Mouse (Mus musculus) hindbrain, embryonic 11.5 days (tissue): ENCODE measurements around the gene Rpgrip1l. TPM values are rescaled to one million over a fixed set of nuclear protein-coding genes. Genes with fewer than 3 reads are reported as not detected.

Experiments used
- ATAC-seq: fragments of 200-750 bp; cut with Nextera tagmentation; 2 replicates; pipeline ENCODE4 v1.8.0; 2017; ENCODE audit warnings: mild to moderate bottlenecking, moderate TSS enrichment, moderate library complexity; ENCODE audit not compliant: low FRiP score
- DNase-seq: peaks from one replicate; pipeline ENCODE4 v3.0.0-alpha.2; 2015; ENCODE audit warnings: low spot score
- H3K27ac ChIP-seq: fragments of 300-500 bp; sonication (generic); 2 replicates; pipeline ENCODE4 v1.5.1; 2014; ENCODE audit warnings: mild to moderate bottlenecking, low read depth, low read length
- H3K27me3 ChIP-seq: fragments of 300-500 bp; sonication (generic); 2 replicates; pipeline ENCODE4 v1.6.1; 2014; ENCODE audit warnings: mild to moderate bottlenecking, low read length, moderate library complexity, mixed read lengths; ENCODE audit not compliant: control insufficient read depth, insufficient read depth
- H3K36me3 ChIP-seq: fragments of 300-500 bp; sonication (generic); 2 replicates; pipeline ENCODE4 v1.6.1; 2014; ENCODE audit warnings: mild to moderate bottlenecking, low read length, moderate library complexity, mixed read lengths; ENCODE audit not compliant: control insufficient read depth, insufficient read depth
- H3K4me1 ChIP-seq: fragments of 300-500 bp; sonication (generic); replicated peaks from 2 replicates; pipeline ENCODE4 v1.6.1; 2014; ENCODE audit warnings: low read length, mixed read lengths; ENCODE audit not compliant: control insufficient read depth, insufficient read depth
- H3K4me2 ChIP-seq: fragments of 300-500 bp; sonication (generic); replicated peaks from 2 replicates; pipeline ENCODE4 v1.6.1; 2014; ENCODE audit warnings: mild to moderate bottlenecking, low read depth, low read length
- H3K4me3 ChIP-seq: fragments of 300-500 bp; sonication (generic); 2 replicates; pipeline ENCODE4 v1.5.1; 2014; ENCODE audit warnings: low read depth, low read length
- H3K9ac ChIP-seq: fragments of 300-500 bp; sonication (generic); 2 replicates; pipeline ENCODE4 v1.6.1; 2014; ENCODE audit warnings: low read depth, low read length
- H3K9me3 ChIP-seq: fragments of 300-500 bp; sonication (generic); 2 replicates; pipeline ENCODE4 v1.6.1; 2016; ENCODE audit warnings: low read length; ENCODE audit not compliant: control insufficient read depth
- WGBS: fragments of 180-500 bp; shearing (Covaris S2); extraction: QIAGEN DNeasy Blood & Tissue Kit; methylation state at CpG from one replicate; pipeline ENCODE4 v1.1.7; 2014; 5-methylcytosine and 5-hydroxymethylcytosine counted together
- polyA plus RNA-seq: library from polyadenylated mRNA; unstranded; fragments of >200 nt; fragmentation: Nextera tagmentation; extraction: Ambion mirVana; gene quantifications from 2 replicates; pipeline ENCODE4 v1.2.1, GENCODE M21; 2014

Gene Rpgrip1l
- polyA plus RNA-seq, result 11.8 and 19.4 TPM in 2 replicates

DNA sequence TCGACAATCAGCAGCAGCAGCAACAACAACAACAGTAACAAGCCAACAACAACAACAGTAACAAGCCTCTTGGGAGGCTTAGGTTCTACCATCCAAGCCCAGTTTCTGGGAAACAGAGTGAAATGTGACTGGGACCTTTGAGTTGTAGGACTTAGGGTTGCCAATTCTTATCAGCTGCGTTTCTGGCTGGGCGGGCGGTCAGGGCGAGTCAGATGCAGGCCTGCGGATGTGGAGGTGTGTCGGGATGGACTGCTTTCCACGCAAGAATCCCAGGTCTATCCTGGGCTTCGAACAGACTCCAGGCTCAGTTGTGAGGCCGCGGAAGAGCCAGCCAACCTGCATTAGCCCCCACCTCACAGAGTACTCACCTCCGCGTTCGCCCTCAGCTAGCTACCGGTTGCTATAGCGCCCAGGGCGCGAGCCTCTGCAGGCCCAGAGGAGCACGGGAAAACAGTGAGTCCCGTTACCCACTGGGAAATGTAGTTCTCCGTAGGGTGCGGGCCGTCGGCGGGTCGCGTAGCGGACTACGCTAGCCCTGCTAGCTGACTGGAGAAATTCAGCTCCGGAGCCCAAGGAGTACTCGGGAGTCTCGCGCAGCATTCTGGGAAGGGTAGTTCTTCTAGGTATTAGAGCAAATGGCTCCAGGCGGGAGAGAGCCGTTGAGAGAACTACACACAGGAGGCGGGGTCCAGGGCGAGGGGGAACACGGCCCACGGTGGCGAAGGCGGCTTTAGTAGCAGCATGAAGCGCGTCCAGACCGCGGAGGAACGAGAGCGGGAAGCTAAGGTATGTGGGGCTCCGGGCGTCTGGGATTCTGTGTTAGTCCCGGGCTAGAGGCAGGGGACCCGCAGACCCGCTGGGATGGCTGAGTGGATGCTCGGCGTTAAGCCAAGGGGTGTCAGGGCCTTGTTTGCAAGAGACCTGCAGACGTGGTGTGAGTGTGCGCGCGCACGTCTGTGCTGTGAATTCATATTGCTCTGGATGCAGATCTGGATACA lies at the start of gene Rpgrip1l, which contains the start of gene Fto:
Gene Rpgrip1l (minus strand): TSS at position 428 of the 998 bp plus-strand sequence.
Gene Fto (plus strand): TSS at position 691 of the 998 bp plus-strand sequence.
- peak; percentile 99 for ATAC-seq
- WGBS, result 1% methylated on average over 59 of the region's 59 CpGs
- H3K36me3 ChIP-seq, result no peaks in the 10 kb centered on the region
- no peaks in the 10 kb centered on the region for H3K27me3 ChIP-seq
- H3K9ac ChIP-seq, result peak within 1 kb of the TSS; percentile 76
- peaks cover 5% of the 10 kb centered on the region; the same call in 1 of the 2 replicates for H3K4me1 ChIP-seq
- H3K27ac ChIP-seq, result no peak within 1 kb of the TSS
- H3K4me2 ChIP-seq, result peak within 1 kb of the TSS; percentile 67
- peak within 1 kb of the TSS; percentile 71 for H3K4me3 ChIP-seq
- peak; percentile 97 for DNase-seq
- H3K9me3 ChIP-seq, result no peaks in the 10 kb centered on the region

- ATAC-seq (no peak), DNase-seq (no peak)
- Histone ChIP-seq H3K27me3 (peaks cover 5% of the 10 kb centered on the region), H3K4me1 (peaks cover 6% of the 10 kb centered on the region; the same call in 1 of the 2 replicates), H3K4me2 (no peak overlapping the region), H3K9me3 (no peaks in the 10 kb centered on the region), H3K4me3 (no peak overlapping the region), H3K9ac (no peak overlapping the region), H3K27ac (no peak overlapping the region), H3K36me3 (no peaks in the 10 kb centered on the region)
- WGBS, result 90% methylated on average over 10 of the region's 10 CpGs
These were observed 47.7 kb upstream of the Rpgrip1l start for GRCm38 (mm10) chr8:91360644-91361357.

DNA sequence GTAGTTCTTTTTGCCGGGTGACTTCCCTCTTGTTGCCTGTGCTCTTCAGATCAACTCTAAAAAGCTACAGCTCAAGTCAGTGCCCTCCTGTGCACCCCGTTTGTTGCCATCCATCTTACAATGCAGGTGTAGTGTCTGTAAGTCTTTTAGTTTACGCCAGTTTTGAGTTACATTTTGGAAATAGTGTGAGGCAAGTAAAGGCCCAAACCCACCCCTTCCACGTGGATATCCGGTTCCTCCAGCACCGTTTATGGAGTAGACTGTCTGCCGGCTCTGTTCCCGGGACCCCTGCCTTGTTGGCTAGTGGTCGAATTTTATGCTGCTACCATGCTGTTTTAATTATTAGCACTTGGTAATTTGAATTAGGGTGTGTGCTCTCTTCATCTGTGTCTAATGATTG lies 46.4 kb upstream of the Rpgrip1l start:
- no peaks in the 10 kb centered on the region for H3K36me3 ChIP-seq
- ATAC-seq, result no peak
- WGBS, result 80% methylated on average over 9 of the region's 9 CpGs
- DNase-seq, result no peak
- no peak overlapping the region for H3K9ac ChIP-seq
- no peak overlapping the region for H3K27ac ChIP-seq
- no peak overlapping the region for H3K4me2 ChIP-seq
- H3K4me1 ChIP-seq, result peaks cover 5% of the 10 kb centered on the region; the same call in 1 of the 2 replicates
- H3K27me3 ChIP-seq, result peaks cover 4% of the 10 kb centered on the region
- no peak overlapping the region for H3K4me3 ChIP-seq
- H3K9me3 ChIP-seq, result no peaks in the 10 kb centered on the region

- 86% methylated on average over 5 of the region's 5 CpGs for WGBS
- H3K9ac ChIP-seq, result no peak overlapping the region
- peaks cover 2% of the 10 kb centered on the region; the same call in 1 of the 2 replicates for H3K27me3 ChIP-seq
- ATAC-seq (no peak), DNase-seq (no peak)
- no peak overlapping the region for H3K27ac ChIP-seq
- no peaks in the 10 kb centered on the region for H3K36me3 ChIP-seq
- H3K4me1 ChIP-seq, result peaks cover 2% of the 10 kb centered on the region; the same call in 1 of the 2 replicates
- H3K9me3 ChIP-seq, result no peaks in the 10 kb centered on the region
- H3K4me3 ChIP-seq, result no peak overlapping the region
- H3K4me2 ChIP-seq, result no peak overlapping the region
These were observed 45.0 kb upstream of the Rpgrip1l start for GRCm38 (mm10) chr8:91358016-91358415.

DNA sequence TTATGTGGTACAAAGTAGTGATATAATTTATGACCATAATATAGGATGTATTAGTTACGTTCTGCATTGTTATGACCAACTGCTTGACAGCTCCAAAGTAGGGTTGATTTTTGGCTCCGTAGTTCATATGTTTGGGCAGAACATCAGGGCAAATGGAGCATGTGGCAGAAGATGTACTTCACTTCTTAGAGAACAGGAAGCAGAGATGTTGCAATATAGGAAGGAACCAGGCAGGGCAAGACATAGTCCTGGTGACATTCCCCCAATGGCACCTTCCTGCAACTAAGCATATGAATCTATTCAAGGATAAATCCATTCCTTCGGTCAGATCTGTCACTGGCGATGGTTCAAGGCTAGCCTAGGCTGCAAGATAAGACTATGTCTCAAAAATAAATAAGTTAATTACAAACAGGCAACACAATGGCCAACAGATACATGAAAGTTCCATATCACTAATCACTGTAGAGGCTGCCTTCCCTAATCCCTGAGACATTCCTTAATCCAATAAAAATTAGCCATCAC lies 44.5 kb upstream of the Rpgrip1l start:
- Histone ChIP-seq H3K27ac (no peak overlapping the region), H3K27me3 (no peaks in the 10 kb centered on the region; the same call in 1 of the 2 replicates), H3K4me2 (no peak overlapping the region), H3K36me3 (no peaks in the 10 kb centered on the region), H3K9me3 (no peaks in the 10 kb centered on the region), H3K4me1 (peaks cover 2% of the 10 kb centered on the region; the same call in 1 of the 2 replicates), H3K4me3 (no peak overlapping the region), H3K9ac (no peak overlapping the region)
- DNase-seq (no peak), ATAC-seq (no peak)
- 92% methylated on average over 4 of the region's 4 CpGs for WGBS

GRCm38 (mm10) chr8:91355956-91356699 lies 43.1 kb upstream of the Rpgrip1l start:
- H3K9me3 ChIP-seq, result no peaks in the 10 kb centered on the region
- no peak overlapping the region; the same call in 1 of the 2 replicates for H3K4me2 ChIP-seq
- no peak for DNase-seq
- peaks cover 2% of the 10 kb centered on the region; the same call in 1 of the 2 replicates for H3K4me1 ChIP-seq
- whole genome bisulfite sequencing, result 62% methylated on average over 11 of the region's 11 CpGs
- H3K36me3 ChIP-seq, result no peaks in the 10 kb centered on the region
- peak; percentile 77 for ATAC-seq
- H3K4me3 ChIP-seq, result no peak overlapping the region
- H3K9ac ChIP-seq, result no peak overlapping the region
- peak overlapping the region; percentile 25; the same call in 1 of the 2 replicates for H3K27ac ChIP-seq
- H3K27me3 ChIP-seq, result no peaks in the 10 kb centered on the region; the same call in 1 of the 2 replicates

DNA sequence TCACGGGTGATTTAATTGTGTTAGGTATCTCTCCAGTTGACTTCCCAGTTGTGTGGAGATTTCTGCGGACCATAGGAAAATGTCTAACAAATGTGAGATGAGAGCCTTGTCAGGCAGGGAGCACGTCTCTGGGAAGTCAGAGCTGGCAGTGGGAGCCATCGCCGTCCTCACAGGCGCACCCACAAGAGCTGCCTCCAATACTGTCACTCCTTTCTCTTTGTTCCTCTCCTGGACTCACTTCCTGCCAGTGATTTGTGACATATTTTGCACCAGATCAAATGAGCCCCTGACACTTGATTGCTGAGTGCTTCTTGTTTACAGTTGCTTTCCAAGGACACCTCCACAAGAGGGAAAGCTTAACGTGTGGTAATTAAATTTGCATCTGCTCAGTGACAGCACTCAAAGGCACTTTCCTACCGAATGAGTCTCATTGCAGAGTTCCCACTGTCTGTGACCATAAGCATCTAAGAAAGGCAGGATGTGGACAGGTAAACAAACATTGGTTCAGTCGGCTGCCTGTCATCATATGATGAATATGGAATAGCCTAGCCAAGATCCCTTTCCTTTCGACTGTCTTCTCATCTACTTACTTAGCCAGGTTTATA lies 42.3 kb upstream of the Rpgrip1l start:
- Histone ChIP-seq H3K4me1 (peaks cover 2% of the 10 kb centered on the region; the same call in 1 of the 2 replicates), H3K27me3 (no peaks in the 10 kb centered on the region), H3K9me3 (no peaks in the 10 kb centered on the region), H3K4me3 (no peak overlapping the region), H3K4me2 (no peak overlapping the region; the same call in 1 of the 2 replicates), H3K36me3 (no peaks in the 10 kb centered on the region), H3K27ac (peak overlapping the region; percentile 25; the same call in 1 of the 2 replicates), H3K9ac (no peak overlapping the region)
- WGBS, result 55% methylated on average over 10 of the region's 10 CpGs
- ATAC-seq (peak; percentile 30; the same call in 1 of the 2 replicates), DNase-seq (no peak)
